Mouse (Mus musculus) layer of hippocampus, adult 2 months (tissue): ENCODE measurements at regions not wholly inside any gene's neighbourhood (a gene's known extent, or its start where the extent isn't known, plus 50 kb on each side); places are given as distances from the start of the nearest gene placed in this dataset.

Experiments
- DNase-seq, 2 experiments: peaks; one replicate each; pipeline ENCODE4 v3.0.0; 2022; ENCODE audit warnings: low spot score in 2 of 2
- H3K27ac ChIP-seq: fragments of 200-600 bp; 2 replicates; pipeline ENCODE4 v1.8.1; 2022
- H3K4me3 ChIP-seq: fragments of 200-600 bp; 2 replicates; pipeline ENCODE4 v1.8.1; 2022; ENCODE audit warnings: mild to moderate bottlenecking
- CTCF ChIP-seq: fragments of 200-600 bp; conservative IDR thresholded peaks from 2 replicates; pipeline ENCODE4 v1.8.1; 2022; ENCODE audit warnings: antibody characterized with exemption, mild to moderate bottlenecking, moderate library complexity

DNA sequence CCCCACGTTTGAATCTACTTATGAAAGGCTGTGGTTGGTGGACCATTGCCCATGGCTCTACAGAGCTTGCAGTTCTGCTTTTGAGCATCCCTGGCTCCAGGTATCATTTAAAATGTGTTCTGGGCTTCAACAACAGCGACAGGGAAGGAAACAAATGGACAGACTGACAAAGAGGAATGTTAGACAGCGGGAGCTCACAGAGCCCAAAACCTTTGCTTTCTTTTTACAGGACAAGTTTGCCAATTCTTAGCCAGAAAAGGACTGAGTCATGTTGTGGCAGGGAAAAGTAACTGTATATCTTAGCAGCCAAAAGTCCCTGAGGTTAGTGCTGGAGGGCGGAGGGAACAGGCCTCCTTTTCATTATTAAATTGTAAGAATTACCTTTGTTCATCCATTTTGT, 219.7 kb downstream of the Fndc1 start:
- no peak overlapping the region for H3K4me3 ChIP-seq
- no peak overlapping the region for H3K27ac ChIP-seq
- no peak for TF ChIP-seq CTCF
- DNase-seq: no peak

DNA sequence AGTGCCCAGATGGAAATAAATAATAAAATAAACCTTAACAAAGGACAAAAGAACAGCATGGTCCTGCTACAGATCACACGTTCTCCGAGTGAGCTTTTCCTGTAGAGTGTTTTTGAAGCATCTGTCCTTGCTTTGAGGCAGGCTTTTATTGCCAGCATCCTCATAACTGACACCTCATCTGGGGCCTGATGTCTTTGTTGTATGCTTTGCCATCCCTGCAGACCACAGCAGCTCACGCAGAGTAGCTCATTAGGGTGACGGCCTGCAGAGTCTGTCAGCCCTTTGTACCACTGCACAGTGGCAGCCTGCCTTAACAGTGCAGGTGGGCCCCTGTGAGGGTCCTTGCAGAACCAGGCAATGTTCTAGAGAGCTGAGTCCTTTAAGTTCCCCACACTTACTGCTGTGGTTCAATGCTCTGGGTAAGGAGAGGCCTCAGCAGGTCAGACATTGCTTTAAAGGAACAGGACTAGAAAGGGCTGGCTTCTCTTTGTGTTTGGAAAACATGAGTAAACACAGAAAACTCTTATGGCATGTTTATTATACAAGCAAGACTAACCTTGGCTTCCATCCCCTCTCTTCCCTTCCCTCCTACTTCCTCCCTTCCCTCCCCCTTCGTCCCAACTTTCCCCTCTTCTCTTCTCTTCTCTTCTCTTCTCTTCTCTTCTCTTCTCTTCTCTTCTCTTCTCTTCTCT, 219.7 kb upstream of the Unc93a2 start:
- Histone ChIP-seq H3K4me3 (no peak overlapping the region), H3K27ac (no peak overlapping the region)
- DNase-seq: no peak
- TF ChIP-seq CTCF: no peak

DNA sequence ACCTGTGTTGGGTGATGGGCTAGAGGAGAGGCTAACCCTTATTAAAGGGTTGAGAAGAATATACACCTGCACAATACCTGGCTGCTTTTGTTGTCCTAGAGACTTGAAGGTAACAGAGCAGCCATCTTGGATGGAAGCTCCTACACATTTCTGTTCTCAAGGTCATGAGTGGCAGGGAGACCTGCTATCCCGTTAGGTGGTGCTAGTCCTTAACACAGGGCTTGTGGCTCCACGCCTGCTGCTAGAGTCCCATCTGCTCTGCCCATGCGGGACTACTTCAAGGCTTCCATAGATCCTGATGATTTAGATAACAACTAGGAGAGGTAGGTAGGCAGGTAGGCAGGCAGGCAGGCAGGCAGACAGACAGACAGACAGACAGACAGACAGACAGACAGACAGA, 218.8 kb upstream of the Unc93a2 start:
- Histone ChIP-seq H3K27ac (no peak overlapping the region), H3K4me3 (no peak overlapping the region)
- TF ChIP-seq CTCF: no peak
- no peak for DNase-seq

DNA sequence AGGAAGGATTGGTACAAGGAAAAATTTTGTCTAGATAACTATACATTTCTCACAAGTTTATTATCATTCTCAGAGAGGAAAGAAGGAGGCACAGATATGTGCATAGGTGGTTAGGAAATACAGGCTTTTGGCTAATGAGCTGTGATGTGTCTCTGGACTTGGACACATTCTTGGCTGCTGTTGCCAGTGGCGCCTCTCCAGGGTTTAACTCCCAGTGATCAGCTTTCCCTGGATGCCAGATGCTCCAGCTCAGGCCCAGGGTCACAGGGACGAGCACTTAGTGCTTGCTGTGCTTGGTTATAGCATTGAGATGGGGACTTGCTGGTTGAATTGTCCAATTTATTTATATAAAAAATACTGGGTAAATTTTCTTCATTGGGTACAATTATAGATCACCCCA, 215.3 kb upstream of the Unc93a2 start:
- no peak for DNase-seq
- no peak for TF ChIP-seq CTCF
- no peak overlapping the region for H3K4me3 ChIP-seq
- H3K27ac ChIP-seq: no peak overlapping the region

DNA sequence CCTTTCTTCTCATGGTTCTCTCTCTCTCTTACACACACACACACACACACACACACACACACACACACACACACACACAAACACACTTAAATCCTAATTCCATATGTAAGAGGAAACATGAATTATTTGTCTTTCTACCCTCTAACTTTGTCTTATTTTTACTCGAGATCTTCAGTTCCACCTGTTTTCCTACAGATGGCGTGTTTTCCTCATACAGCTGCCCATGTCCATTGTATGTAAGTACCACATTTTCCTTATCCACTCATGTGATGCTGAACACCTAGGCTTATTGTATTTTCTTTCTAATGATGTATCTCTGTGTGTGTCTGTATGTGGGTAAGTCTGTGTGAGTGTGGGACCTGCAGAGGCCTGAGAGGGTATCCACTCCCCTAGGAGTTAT, 212.2 kb upstream of the Unc93a2 start:
- Histone ChIP-seq H3K27ac (no peak overlapping the region), H3K4me3 (no peak overlapping the region)
- DNase-seq: no peak
- peak; percentile 69 for TF ChIP-seq CTCF

DNA sequence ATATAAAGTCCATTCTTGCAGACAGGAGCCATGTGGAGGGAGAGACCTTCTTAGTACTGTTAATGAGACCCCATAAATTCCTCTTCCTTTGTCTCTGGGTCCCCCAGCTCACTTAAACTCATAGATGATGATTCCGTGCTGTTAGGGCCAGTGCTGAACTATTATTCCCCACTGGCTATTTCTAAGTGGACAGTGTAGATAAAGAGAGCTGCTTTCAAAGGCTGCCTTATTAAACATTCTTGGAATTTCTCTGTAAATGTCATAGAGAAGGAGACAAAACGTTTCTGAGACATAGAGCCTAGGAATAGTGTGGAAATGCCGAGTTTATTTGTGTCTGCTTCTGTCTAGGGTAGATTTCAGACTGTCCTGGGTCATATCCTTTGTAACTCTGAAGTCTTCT, 209.5 kb upstream of the Unc93a2 start:
- H3K27ac ChIP-seq: no peak overlapping the region
- TF ChIP-seq CTCF: no peak
- DNase-seq: no peak

DNA sequence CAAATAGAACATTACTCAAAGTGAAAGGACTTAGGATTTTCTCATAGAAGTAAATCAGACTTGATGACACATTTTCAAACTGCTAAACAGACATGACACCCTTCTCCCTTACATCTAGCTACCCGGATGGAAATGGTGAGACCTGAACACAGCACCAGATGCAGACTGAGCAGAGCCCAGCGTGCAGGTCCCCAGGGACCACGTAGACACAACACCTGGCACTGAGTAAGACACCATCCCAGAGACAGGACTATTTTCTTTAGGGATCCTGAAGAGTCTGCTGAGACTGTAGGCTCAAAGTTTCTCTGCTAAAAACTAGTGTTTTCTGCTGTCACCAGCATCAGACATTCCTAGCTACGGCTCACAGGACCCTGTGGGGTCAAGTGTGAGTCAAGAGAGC, 207.2 kb upstream of the Unc93a2 start:
- DNase-seq: no peak
- Histone ChIP-seq H3K4me3 (no peak overlapping the region), H3K27ac (no peak overlapping the region)
- TF ChIP-seq CTCF: no peak

More for the DNA sequence above, 209.5 kb upstream of the Unc93a2 start:
- no peak overlapping the region for H3K4me3 ChIP-seq

DNA sequence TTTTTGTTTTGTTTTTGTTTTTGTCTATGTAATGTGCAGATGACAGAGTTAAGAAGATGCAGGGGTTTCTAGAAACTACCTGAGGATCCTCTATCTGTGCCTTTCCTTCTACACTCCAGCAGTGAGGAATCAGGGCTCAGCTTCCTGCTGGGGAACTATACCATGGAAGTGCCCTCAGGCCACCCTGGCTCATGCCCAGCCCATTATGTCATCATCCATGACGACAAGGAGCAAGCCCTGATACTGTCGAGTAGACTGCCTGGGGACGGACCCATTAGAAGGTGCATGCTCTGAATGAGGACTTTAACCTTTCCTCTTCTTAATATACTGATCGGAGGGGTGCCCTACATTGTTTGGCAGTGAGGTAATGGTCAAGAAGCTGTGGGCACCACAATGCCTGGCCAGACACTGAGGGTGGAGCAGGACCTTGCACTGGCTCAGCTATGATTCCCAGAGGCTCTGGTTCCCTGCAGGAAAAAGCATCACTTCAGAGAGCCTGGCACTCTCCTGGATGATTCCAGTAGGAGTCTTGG, 197.7 kb upstream of the Unc93a2 start:
- Histone ChIP-seq H3K4me3 (no peak overlapping the region), H3K27ac (no peak overlapping the region)
- no peak for TF ChIP-seq CTCF
- DNase-seq: no peak

DNA sequence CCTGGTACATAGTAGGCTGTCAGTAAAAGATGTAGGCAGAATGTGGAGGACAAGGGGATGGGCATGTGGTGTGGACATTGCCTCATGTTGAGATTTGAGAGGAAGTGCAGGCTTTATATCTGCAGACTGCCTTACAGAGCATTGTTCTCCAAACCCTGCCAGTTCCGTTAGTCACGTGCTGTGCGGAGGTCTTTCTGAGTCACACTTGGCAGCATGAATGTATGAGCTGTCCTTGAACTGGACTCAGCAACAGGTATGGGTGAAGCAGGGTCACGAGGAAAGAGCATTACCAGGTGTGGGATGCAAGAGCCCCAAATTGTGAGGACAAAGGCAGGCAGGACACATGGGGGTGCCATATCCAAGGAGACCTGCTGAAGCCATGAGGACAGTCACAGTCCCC, 193.8 kb upstream of the Unc93a2 start:
- Histone ChIP-seq H3K4me3 (no peak overlapping the region), H3K27ac (no peak overlapping the region)
- no peak for DNase-seq
- TF ChIP-seq CTCF: no peak

DNA sequence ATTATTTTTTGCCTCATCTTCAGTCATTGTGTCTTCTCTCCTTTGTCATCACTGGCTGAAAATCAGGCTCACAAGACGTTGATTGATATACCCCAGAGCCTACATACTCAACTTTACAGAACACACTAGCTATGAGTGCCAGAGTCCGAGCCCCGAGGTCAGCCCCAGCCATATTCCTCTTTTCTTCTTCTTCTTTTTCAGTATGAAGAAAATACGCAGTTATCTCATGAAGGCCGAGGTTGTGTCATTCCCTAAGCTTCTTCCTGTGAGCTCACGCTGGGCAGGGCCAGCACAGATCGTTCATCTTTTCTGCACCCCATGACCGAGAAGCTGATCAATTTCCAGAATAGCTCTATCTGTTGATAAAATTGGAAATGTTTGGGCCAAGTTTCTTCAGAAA, 192.7 kb upstream of the Unc93a2 start:
- DNase-seq: no peak
- Histone ChIP-seq H3K4me3 (no peak overlapping the region), H3K27ac (no peak overlapping the region)
- no peak for TF ChIP-seq CTCF

DNA sequence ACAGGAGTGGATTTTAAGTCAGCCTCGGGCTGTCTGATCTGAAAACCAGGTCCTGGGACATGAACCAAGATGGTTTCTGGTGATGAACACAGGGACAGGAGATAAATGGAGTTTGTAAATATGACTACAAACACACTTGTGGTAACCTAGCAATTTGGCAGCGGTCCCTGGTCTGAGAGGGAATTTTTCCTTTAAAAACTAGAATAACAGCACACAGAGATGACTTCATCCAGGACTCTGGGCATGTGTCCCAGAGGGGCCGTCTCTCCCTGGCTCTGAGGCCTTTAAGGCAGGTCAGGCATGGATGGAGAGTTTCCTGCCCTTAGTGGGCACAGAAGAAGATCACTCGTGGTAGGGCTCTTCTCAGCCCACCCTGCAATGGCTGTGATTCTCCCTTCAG, 192.0 kb upstream of the Unc93a2 start:
- DNase-seq: peak; percentile 44 to 52
- Histone ChIP-seq H3K27ac (no peak overlapping the region), H3K4me3 (no peak overlapping the region)
- no peak for TF ChIP-seq CTCF

DNA sequence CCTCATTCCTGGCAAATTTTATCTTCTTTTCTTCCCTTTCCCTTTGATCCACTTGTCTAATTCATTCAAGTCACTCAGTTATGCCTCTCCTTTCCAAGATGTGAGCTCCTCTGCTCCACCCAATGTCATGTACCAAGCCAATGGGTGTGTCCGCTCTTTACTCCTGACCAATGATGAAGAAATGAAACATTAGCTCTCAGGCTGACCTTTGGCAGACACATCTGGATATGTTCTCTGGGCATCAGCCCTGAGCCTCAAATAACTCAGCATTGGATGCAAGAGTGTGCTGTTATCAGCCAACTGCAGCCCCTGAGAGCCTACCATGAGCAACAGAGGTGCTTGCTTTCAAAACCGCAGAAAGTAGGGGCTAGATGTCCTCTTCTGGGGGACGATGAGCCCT, 186.2 kb upstream of the Unc93a2 start:
- Histone ChIP-seq H3K27ac (no peak overlapping the region), H3K4me3 (no peak overlapping the region)
- no peak for TF ChIP-seq CTCF
- no peak for DNase-seq

DNA sequence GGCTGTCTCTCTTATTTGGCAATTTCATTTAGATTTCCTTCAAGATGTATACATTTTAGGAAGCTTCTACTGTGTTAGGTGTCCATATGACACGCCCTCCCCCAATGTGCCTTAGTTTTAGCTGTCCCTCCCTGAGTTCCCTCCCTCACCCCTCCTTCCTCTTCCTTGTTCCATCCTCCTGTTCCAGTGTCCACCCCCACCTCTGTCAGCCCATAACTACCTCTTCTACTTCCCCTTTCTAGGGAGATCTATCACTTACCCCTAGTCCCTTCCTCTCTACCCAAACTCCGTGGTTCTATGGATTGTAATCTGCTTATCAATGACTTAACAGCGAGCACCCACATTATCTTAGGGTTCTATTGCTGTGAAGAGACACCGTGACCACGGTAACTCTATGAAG, 183.2 kb upstream of the Unc93a2 start:
- Histone ChIP-seq H3K4me3 (no peak overlapping the region), H3K27ac (no peak overlapping the region)
- TF ChIP-seq CTCF: no peak
- DNase-seq: no peak

DNA sequence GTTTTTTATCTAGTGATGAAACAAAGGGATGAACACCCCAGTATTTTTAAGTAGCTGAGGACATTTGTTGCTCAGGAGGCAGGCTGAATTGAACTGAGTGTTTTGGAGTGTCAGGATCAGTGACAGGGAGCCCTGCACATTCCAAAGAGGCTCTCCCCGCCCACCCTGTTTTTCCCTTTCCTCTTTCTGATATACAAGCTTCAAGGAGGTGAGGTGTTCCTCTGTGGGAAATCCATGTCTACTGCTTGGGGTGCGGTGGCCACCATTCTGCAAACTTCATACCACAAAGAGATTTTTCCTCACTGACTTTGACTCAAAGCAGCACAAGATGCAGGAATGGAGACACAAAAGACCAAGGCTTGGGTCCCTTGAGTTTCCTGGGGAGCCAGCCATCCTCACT, 180.5 kb upstream of the Unc93a2 start:
- Histone ChIP-seq H3K27ac (no peak overlapping the region), H3K4me3 (no peak overlapping the region)
- no peak for DNase-seq
- TF ChIP-seq CTCF: no peak
